Mouse (Mus musculus) right cerebral cortex, postnatal 10 days (tissue): Measurements from ENCODE around the gene Dhtkd1.
"Not testable (repeated sequence)": the region's sequence is repeated elsewhere in the genome, so short reads cannot be mapped to it uniquely, and the experiment has no call there.

Source experiments
- DNase-seq, 2 experiments: peaks; one replicate each; pipeline ENCODE4 v3.0.0; 2021; ENCODE audit warnings: low spot score in 2 of 2

The Dhtkd1 gene

GRCm38 (mm10) chr2:5942416-5943032 is at the start of gene Dhtkd1:
TSS of gene Dhtkd1 (minus strand) at chr2:5942792.
- DNase-seq = peak; percentile 86 to 90

GRCm38 (mm10) chr2:5977532-5977931 is 34.9 kb upstream of the Dhtkd1 start:
- no peak for DNase-seq

- DNase-seq = not testable (repeated sequence)
These were observed 28.0 kb upstream of the Dhtkd1 start for GRCm38 (mm10) chr2:5970629-5971028.

- no peak for DNase-seq
These were observed 23.4 kb upstream of the Dhtkd1 start for GRCm38 (mm10) chr2:5965972-5966371.

GRCm38 (mm10) chr2:5963729-5964128 is 21.1 kb upstream of the Dhtkd1 start:
- not testable (repeated sequence) for DNase-seq

GRCm38 (mm10) chr2:5962265-5962664 is 19.7 kb upstream of the Dhtkd1 start:
- DNase-seq = no peak

GRCm38 (mm10) chr2:5957705-5958104 is 15.1 kb upstream of the Dhtkd1 start:
- DNase-seq = no peak

GRCm38 (mm10) chr2:5951621-5952211 is 9.1 kb upstream of the Dhtkd1 start:
- DNase-seq = no peak

GRCm38 (mm10) chr2:5950766-5951595 is 8.4 kb upstream of the Dhtkd1 start, which contains the start of gene Upf2:
TSS of gene Upf2 (plus strand) at chr2:5951469.
- peak; percentile 97 for DNase-seq

GRCm38 (mm10) chr2:5950305-5950704 is 7.7 kb upstream of the Dhtkd1 start:
- DNase-seq = peak in 1 of 2 experiments; percentile 41

- not testable (repeated sequence) for DNase-seq
These were observed 7.2 kb upstream of the Dhtkd1 start for GRCm38 (mm10) chr2:5949821-5950220.

GRCm38 (mm10) chr2:5948964-5949363 is 6.4 kb upstream of the Dhtkd1 start:
- DNase-seq = no peak

- no peak for DNase-seq
These were observed 4.3 kb upstream of the Dhtkd1 start for GRCm38 (mm10) chr2:5946876-5947275.

GRCm38 (mm10) chr2:5945629-5946028 is 3.0 kb upstream of the Dhtkd1 start:
- no peak for DNase-seq

GRCm38 (mm10) chr2:5943071-5943470 is 479 bp upstream of the Dhtkd1 start:
- DNase-seq = no peak

GRCm38 (mm10) chr2:5941861-5942415 is 654 bp downstream of the Dhtkd1 start:
- DNase-seq = no peak

- peak in 1 of 2 experiments; percentile 28 for DNase-seq
These were observed 1.7 kb downstream of the Dhtkd1 start for GRCm38 (mm10) chr2:5940936-5941335.

GRCm38 (mm10) chr2:5939911-5940310 is 2.7 kb downstream of the Dhtkd1 start:
- no peak for DNase-seq

- DNase-seq = no peak
These were observed 3.3 kb downstream of the Dhtkd1 start for GRCm38 (mm10) chr2:5939319-5939718.

GRCm38 (mm10) chr2:5936550-5936949 is 6.0 kb downstream of the Dhtkd1 start:
- no peak for DNase-seq

- DNase-seq = no peak
These were observed 6.5 kb downstream of the Dhtkd1 start for GRCm38 (mm10) chr2:5936068-5936467.

GRCm38 (mm10) chr2:5934936-5935335 is 7.7 kb downstream of the Dhtkd1 start:
- no peak for DNase-seq
